Mouse (Mus musculus) heart, adult 2 months (tissue): ENCODE data around the gene Adgrf5. TPM values are rescaled to one million over a fixed set of nuclear protein-coding genes. Genes with fewer than 3 reads are reported as not detected.
"Not testable (repeated sequence)": the region's sequence is repeated elsewhere in the genome, so short reads cannot be mapped to it uniquely, and the experiment has no call there.

Experiments used
- DNase-seq, 2 experiments: peaks; one replicate each; pipeline ENCODE4 v3.0.0; 2021
- H3K27ac ChIP-seq: fragments of 200-600 bp; 2 replicates; pipeline ENCODE4 v1.8.1; 2022
- H3K27me3 ChIP-seq: fragments of 200-500 bp; 2 replicates; pipeline ENCODE4 v1.6.1; 2012; ENCODE audit warnings: mild to moderate bottlenecking, low read length, inconsistent platforms, mixed read lengths; ENCODE audit not compliant: control insufficient read depth, insufficient read depth
- H3K36me3 ChIP-seq: fragments of 200-500 bp; 2 replicates; pipeline ENCODE4 v1.6.1; 2012; ENCODE audit warnings: low read length, inconsistent platforms; ENCODE audit not compliant: control insufficient read depth, insufficient read depth
- H3K4me1 ChIP-seq: fragments of 200-500 bp; 2 replicates; pipeline ENCODE4 v1.6.1; 2011; ENCODE audit warnings: low read length; ENCODE audit not compliant: control insufficient read depth, insufficient read depth
- H3K4me3 ChIP-seq: fragments of 200-600 bp; 2 replicates; pipeline ENCODE4 v1.8.1; 2022
- H3K79me2 ChIP-seq: fragments of 200-500 bp; replicated peaks from 2 replicates; pipeline ENCODE4 v1.6.1; 2012; ENCODE audit warnings: mild to moderate bottlenecking, inconsistent platforms, low read length, moderate library complexity, mixed read lengths; ENCODE audit not compliant: control insufficient read depth, insufficient read depth
- H3K9ac ChIP-seq: fragments of 200-500 bp; 2 replicates; pipeline ENCODE4 v1.6.1; 2012; ENCODE audit warnings: low read depth, mild to moderate bottlenecking, control low read depth, inconsistent platforms, low read length, mixed read lengths
- CTCF ChIP-seq: fragments of 200-600 bp; IDR thresholded peaks from 2 replicates; pipeline ENCODE4 v1.8.1; 2022; ENCODE audit warnings: antibody characterized with exemption, mild to moderate bottlenecking, moderate library complexity
- EP300 ChIP-seq: fragments of 200-500 bp; IDR thresholded peaks from 2 replicates; pipeline ENCODE4 v1.6.1; 2011; ENCODE audit warnings: low read depth, low read length, control low read depth; ENCODE audit not compliant: insufficient read depth
- POLR2A ChIP-seq: fragments of 200-500 bp; IDR thresholded peaks from 2 replicates; pipeline ENCODE4 v1.6.1; 2011; ENCODE audit warnings: mild to moderate bottlenecking, low read depth, low read length, control low read depth; ENCODE audit not compliant: insufficient read depth
- WGBS: fragments of 180-500 bp; shearing (Covaris S2); methylation state at CpG from one replicate; pipeline ENCODE4 v1.1.7; 2018; 5-methylcytosine and 5-hydroxymethylcytosine counted together
- intact Hi-C: fragments of 180-260 bp; cut with DNase I; formaldehyde crosslinking; loops from one replicate; pipeline ENCODE4 v1.15.1; 2025
- polyA plus RNA-seq: library from polyadenylated mRNA; depleted of rRNA; stranded (reverse); fragments of >200 nt; gene quantifications from 2 replicates; pipeline ENCODE4 v1.2.3, GENCODE M21; 2012
- total RNA-seq, 2 experiments: library from RNA; stranded (reverse); gene quantifications; 2 replicates each; pipeline ENCODE4 v1.2.3; 2021

The Adgrf5 gene
- total and polyA plus RNA-seq, 3 experiments, result 57.7 to 231 (median 184) TPM

- WGBS, result 13% methylated on average over 3 of the region's 3 CpGs
- DNase-seq, result peak in 1 of 2 experiments; percentile 11
- Histone ChIP-seq H3K36me3 (no peaks in the 10 kb centered on the region), H3K27me3 (no peaks in the 10 kb centered on the region), H3K79me2 (no peaks in the 10 kb centered on the region), H3K9ac (no peak overlapping the region), H3K4me1 (peaks cover 2% of the 10 kb centered on the region; the same call in 1 of the 2 replicates), H3K27ac (no peak overlapping the region), H3K4me3 (no peak overlapping the region)
- TF ChIP-seq POLR2A (no peak), EP300 (no peak), CTCF (no peak)
- intact Hi-C loops, result loop anchor here (10.0 kb wide), 1 partner anchor 355 kb away; no protein-coding TSS in a partner anchor
Measured at GRCm38 (mm10) chr17:43470039-43470438, 109.8 kb downstream of the Adgrf5 start.

GRCm38 (mm10) chr17:43472558-43472957 is 112.3 kb downstream of the Adgrf5 start:
- no peak overlapping the region for H3K27ac ChIP-seq
- WGBS, result 84% methylated on average over 4 of the region's 4 CpGs
- H3K27me3 ChIP-seq, result no peaks in the 10 kb centered on the region
- H3K4me3 ChIP-seq, result no peak overlapping the region
- no peak for DNase-seq
- H3K79me2 ChIP-seq, result no peaks in the 10 kb centered on the region
- TF ChIP-seq POLR2A, result no peak
- no peak for TF ChIP-seq CTCF
- TF ChIP-seq EP300, result no peak
- no peak overlapping the region for H3K9ac ChIP-seq
- intact Hi-C loops, result loop anchor here (10.0 kb wide), 1 partner anchor 358 kb away; no protein-coding TSS in a partner anchor
- H3K36me3 ChIP-seq, result no peaks in the 10 kb centered on the region
- H3K4me1 ChIP-seq, result peaks cover 2% of the 10 kb centered on the region; the same call in 1 of the 2 replicates

GRCm38 (mm10) chr17:43474775-43475174 is 114.5 kb downstream of the Adgrf5 start:
- no peak for DNase-seq
- Histone ChIP-seq H3K4me3 (no peak overlapping the region), H3K79me2 (no peaks in the 10 kb centered on the region), H3K27me3 (no peaks in the 10 kb centered on the region), H3K9ac (no peak overlapping the region), H3K36me3 (no peaks in the 10 kb centered on the region), H3K4me1 (peaks cover 2% of the 10 kb centered on the region; the same call in 1 of the 2 replicates), H3K27ac (no peak overlapping the region)
- WGBS, result 91% methylated on average over 16 of the region's 16 CpGs
- TF ChIP-seq CTCF, result no peak
- no peak for TF ChIP-seq POLR2A
- no peak for TF ChIP-seq EP300
- intact Hi-C loops, result loop anchor here (10.0 kb wide), 1 partner anchor 360 kb away; no protein-coding TSS in a partner anchor

GRCm38 (mm10) chr17:43477621-43478020 is 117.4 kb downstream of the Adgrf5 start:
- Histone ChIP-seq H3K4me3 (no peak overlapping the region), H3K79me2 (no peaks in the 10 kb centered on the region), H3K36me3 (no peaks in the 10 kb centered on the region), H3K4me1 (no peaks in the 10 kb centered on the region), H3K9ac (no peak overlapping the region), H3K27ac (no peak overlapping the region), H3K27me3 (no peaks in the 10 kb centered on the region)
- intact Hi-C loops, result loop anchor here (10.0 kb wide), 1 partner anchor 363 kb away; no protein-coding TSS in a partner anchor
- TF ChIP-seq EP300, result no peak
- no peak for TF ChIP-seq CTCF
- no peak for TF ChIP-seq POLR2A
- no peak for DNase-seq

- no peaks in the 10 kb centered on the region for H3K4me1 ChIP-seq
- intact Hi-C loops, result no loop called here
- no peaks in the 10 kb centered on the region for H3K27me3 ChIP-seq
- no peak for DNase-seq
- no peak for TF ChIP-seq POLR2A
- TF ChIP-seq EP300, result no peak
- no peak for TF ChIP-seq CTCF
- H3K79me2 ChIP-seq, result no peaks in the 10 kb centered on the region
- no peak overlapping the region for H3K27ac ChIP-seq
- WGBS, result 79% methylated on average over 3 of the region's 3 CpGs
- no peak overlapping the region for H3K9ac ChIP-seq
- no peaks in the 10 kb centered on the region for H3K36me3 ChIP-seq
- no peak overlapping the region for H3K4me3 ChIP-seq
Measured at GRCm38 (mm10) chr17:43485982-43486381, 125.7 kb downstream of the Adgrf5 start.

- no peak overlapping the region for H3K27ac ChIP-seq
- no peaks in the 10 kb centered on the region for H3K4me1 ChIP-seq
- H3K27me3 ChIP-seq, result no peaks in the 10 kb centered on the region
- DNase-seq, result no peak
- intact Hi-C loops, result no loop called here
- TF ChIP-seq POLR2A (no peak), EP300 (no peak), CTCF (no peak)
- no peak overlapping the region for H3K9ac ChIP-seq
- WGBS, result 71% methylated on average over 2 of the region's 2 CpGs
- no peaks in the 10 kb centered on the region for H3K36me3 ChIP-seq
- H3K79me2 ChIP-seq, result no peaks in the 10 kb centered on the region
- no peak overlapping the region for H3K4me3 ChIP-seq
Measured at GRCm38 (mm10) chr17:43488439-43489151, 128.3 kb downstream of the Adgrf5 start.

GRCm38 (mm10) chr17:43490371-43490770 is 130.1 kb downstream of the Adgrf5 start:
- H3K36me3 ChIP-seq, H3K27ac ChIP-seq, H3K9ac ChIP-seq, H3K4me3 ChIP-seq, H3K79me2 ChIP-seq, H3K4me1 ChIP-seq, DNase-seq, intact Hi-C loops, H3K27me3 ChIP-seq: not testable (repeated sequence)
- WGBS, result 97% methylated on average over 10 of the region's 10 CpGs
